Mouse (Mus musculus) kidney, embryonic 16.5 days (tissue): ENCODE results near the gene Cyp2d34. TPM values are rescaled to one million over a fixed set of nuclear protein-coding genes. Genes with fewer than 3 reads are reported as not detected.

Source experiments
- ATAC-seq: fragments of 200-750 bp; cut with Nextera tagmentation; 2 replicates; pipeline ENCODE4 v1.8.0; 2017; ENCODE audit warnings: moderate TSS enrichment; ENCODE audit not compliant: low FRiP score, low TSS enrichment
- H3K27ac ChIP-seq: fragments of 300-500 bp; sonication (generic); 2 replicates; pipeline ENCODE4 v1.5.1; 2014; ENCODE audit warnings: low read length
- H3K27me3 ChIP-seq: fragments of 300-500 bp; sonication (generic); 2 replicates; pipeline ENCODE4 v1.6.1; 2014; ENCODE audit warnings: low read length, control low read depth, mixed read lengths; ENCODE audit not compliant: insufficient read depth
- H3K36me3 ChIP-seq: fragments of 300-500 bp; sonication (generic); 2 replicates; pipeline ENCODE4 v1.6.1; 2014; ENCODE audit warnings: low read length, control low read depth, mixed read lengths; ENCODE audit not compliant: insufficient read depth
- H3K4me1 ChIP-seq: fragments of 300-500 bp; sonication (generic); 2 replicates; pipeline ENCODE4 v1.6.1; 2014; ENCODE audit warnings: low read length, control low read depth, mixed read lengths; ENCODE audit not compliant: insufficient read depth
- H3K4me2 ChIP-seq: fragments of 300-500 bp; sonication (generic); replicated peaks from 2 replicates; pipeline ENCODE4 v1.6.1; 2014; ENCODE audit warnings: low read depth, low read length
- H3K4me3 ChIP-seq: fragments of 300-500 bp; sonication (generic); 2 replicates; pipeline ENCODE4 v1.5.1; 2014; ENCODE audit warnings: mild to moderate bottlenecking, low read length
- H3K9ac ChIP-seq: fragments of 300-500 bp; sonication (generic); replicated peaks from 2 replicates; pipeline ENCODE4 v1.6.1; 2014; ENCODE audit warnings: low read length
- H3K9me3 ChIP-seq: fragments of 300-500 bp; sonication (generic); 2 replicates; pipeline ENCODE4 v1.6.1; 2016; ENCODE audit warnings: low read length, control low read depth
- WGBS: fragments of 180-500 bp; shearing (Covaris S2); extraction: QIAGEN DNeasy Blood & Tissue Kit; methylation state at CpG from one replicate; pipeline ENCODE4 v1.1.7; 2014; 5-methylcytosine and 5-hydroxymethylcytosine counted together
- polyA plus RNA-seq: library from polyadenylated mRNA; unstranded; fragments of >200 nt; fragmentation: Nextera tagmentation; extraction: Ambion mirVana; gene quantifications from 2 replicates; pipeline ENCODE4 v1.2.1, GENCODE M21; 2015

The Cyp2d34 gene
- polyA plus RNA-seq = not detected in 2 replicates

GRCm38 (mm10) chr15:82620531-82621202 is at the start of gene Cyp2d34:
TSS of gene Cyp2d34 (minus strand) at chr15:82620946.
- no peak within 1 kb of the TSS for H3K9ac ChIP-seq
- H3K4me1 ChIP-seq = no peaks in the 10 kb centered on the region
- no peak within 1 kb of the TSS for H3K4me2 ChIP-seq
- no peaks in the 10 kb centered on the region for H3K9me3 ChIP-seq
- no peak within 1 kb of the TSS for H3K4me3 ChIP-seq
- ATAC-seq = no peak
- no peaks in the 10 kb centered on the region for H3K36me3 ChIP-seq
- no peak within 1 kb of the TSS for H3K27ac ChIP-seq
- no peaks in the 10 kb centered on the region for H3K27me3 ChIP-seq
- 89% methylated on average over 7 of the region's 7 CpGs for WGBS

- H3K36me3 ChIP-seq = no peaks in the 10 kb centered on the region
- no peaks in the 10 kb centered on the region for H3K4me1 ChIP-seq
- no peak overlapping the region for H3K27ac ChIP-seq
- H3K9ac ChIP-seq = no peak overlapping the region
- H3K4me2 ChIP-seq = no peak overlapping the region
- no peak for ATAC-seq
- H3K9me3 ChIP-seq = no peaks in the 10 kb centered on the region
- 66% methylated on average over 2 of the region's 2 CpGs for WGBS
- H3K4me3 ChIP-seq = no peak overlapping the region
- no peaks in the 10 kb centered on the region for H3K27me3 ChIP-seq
Observed at GRCm38 (mm10) chr15:82656346-82656745, 35.6 kb upstream of the Cyp2d34 start.

- ATAC-seq = no peak
- Histone ChIP-seq H3K4me3 (no peak overlapping the region), H3K9ac (no peak overlapping the region), H3K4me2 (no peak overlapping the region), H3K4me1 (no peaks in the 10 kb centered on the region), H3K36me3 (no peaks in the 10 kb centered on the region), H3K27ac (no peak overlapping the region), H3K27me3 (no peaks in the 10 kb centered on the region), H3K9me3 (no peaks in the 10 kb centered on the region)
- 78% methylated on average over 3 of the region's 3 CpGs for WGBS
Observed at GRCm38 (mm10) chr15:82644371-82644770, 23.6 kb upstream of the Cyp2d34 start.

GRCm38 (mm10) chr15:82643771-82644170 is 23.0 kb upstream of the Cyp2d34 start:
- ATAC-seq = no peak
- no peaks in the 10 kb centered on the region for H3K36me3 ChIP-seq
- no peak overlapping the region for H3K4me3 ChIP-seq
- no peaks in the 10 kb centered on the region for H3K27me3 ChIP-seq
- H3K9ac ChIP-seq = no peak overlapping the region
- H3K4me2 ChIP-seq = no peak overlapping the region
- no peaks in the 10 kb centered on the region for H3K4me1 ChIP-seq
- 92% methylated on average over 5 of the region's 5 CpGs for WGBS
- H3K9me3 ChIP-seq = no peaks in the 10 kb centered on the region
- no peak overlapping the region for H3K27ac ChIP-seq

- no peak overlapping the region for H3K4me3 ChIP-seq
- H3K4me1 ChIP-seq = no peaks in the 10 kb centered on the region
- no peak for ATAC-seq
- no peak overlapping the region for H3K9ac ChIP-seq
- H3K27ac ChIP-seq = no peak overlapping the region
- no peaks in the 10 kb centered on the region for H3K9me3 ChIP-seq
- WGBS = 79% methylated on average over 3 of the region's 3 CpGs
- H3K4me2 ChIP-seq = no peak overlapping the region
- H3K36me3 ChIP-seq = no peaks in the 10 kb centered on the region
- no peaks in the 10 kb centered on the region for H3K27me3 ChIP-seq
Observed at GRCm38 (mm10) chr15:82642771-82643170, 22.0 kb upstream of the Cyp2d34 start.

GRCm38 (mm10) chr15:82641921-82642320 is 21.2 kb upstream of the Cyp2d34 start:
- H3K4me1 ChIP-seq = no peaks in the 10 kb centered on the region
- H3K36me3 ChIP-seq = no peaks in the 10 kb centered on the region
- H3K27me3 ChIP-seq = no peaks in the 10 kb centered on the region
- no peak for ATAC-seq
- H3K9me3 ChIP-seq = no peaks in the 10 kb centered on the region
- H3K27ac ChIP-seq = no peak overlapping the region
- no peak overlapping the region for H3K9ac ChIP-seq
- H3K4me3 ChIP-seq = no peak overlapping the region
- 78% methylated on average over 2 of the region's 2 CpGs for whole genome bisulfite sequencing
- no peak overlapping the region for H3K4me2 ChIP-seq

- no peak for ATAC-seq
- no peak overlapping the region for H3K9ac ChIP-seq
Observed at GRCm38 (mm10) chr15:82641390-82641789, 20.6 kb upstream of the Cyp2d34 start.

GRCm38 (mm10) chr15:82640201-82640600 is 19.5 kb upstream of the Cyp2d34 start:
- Histone ChIP-seq H3K9ac (no peak overlapping the region), H3K27ac (no peak overlapping the region), H3K36me3 (no peaks in the 10 kb centered on the region), H3K4me1 (no peaks in the 10 kb centered on the region), H3K4me2 (no peak overlapping the region), H3K4me3 (no peak overlapping the region), H3K9me3 (no peaks in the 10 kb centered on the region), H3K27me3 (no peaks in the 10 kb centered on the region)
- no peak for ATAC-seq
- WGBS = 93% methylated on average over 7 of the region's 7 CpGs

More at GRCm38 (mm10) chr15:82641390-82641789, 20.6 kb upstream of the Cyp2d34 start:
- no peaks in the 10 kb centered on the region for H3K9me3 ChIP-seq
- no peak overlapping the region for H3K4me2 ChIP-seq
- H3K27me3 ChIP-seq = no peaks in the 10 kb centered on the region
- H3K4me3 ChIP-seq = no peak overlapping the region
- H3K36me3 ChIP-seq = no peaks in the 10 kb centered on the region
- WGBS = 83% methylated on average over 5 of the region's 5 CpGs
- H3K27ac ChIP-seq = no peak overlapping the region
- H3K4me1 ChIP-seq = no peaks in the 10 kb centered on the region

GRCm38 (mm10) chr15:82637130-82638075 is 16.7 kb upstream of the Cyp2d34 start:
- Histone ChIP-seq H3K4me3 (no peak overlapping the region), H3K27ac (no peak overlapping the region), H3K4me1 (no peaks in the 10 kb centered on the region), H3K9ac (no peak overlapping the region), H3K9me3 (no peaks in the 10 kb centered on the region), H3K4me2 (no peak overlapping the region), H3K27me3 (no peaks in the 10 kb centered on the region), H3K36me3 (no peaks in the 10 kb centered on the region)
- WGBS = 78% methylated on average over 14 of the region's 14 CpGs
- ATAC-seq = no peak

- ATAC-seq = no peak
- WGBS = 53% methylated on average over 1 of the region's 1 CpGs
Observed at GRCm38 (mm10) chr15:82634976-82635375, 14.2 kb upstream of the Cyp2d34 start.

More at GRCm38 (mm10) chr15:82634976-82635375, 14.2 kb upstream of the Cyp2d34 start:
- H3K4me2 ChIP-seq = no peak overlapping the region
- H3K9me3 ChIP-seq = no peaks in the 10 kb centered on the region
- no peaks in the 10 kb centered on the region for H3K36me3 ChIP-seq
- no peak overlapping the region for H3K4me3 ChIP-seq
- no peaks in the 10 kb centered on the region for H3K27me3 ChIP-seq
- no peak overlapping the region for H3K27ac ChIP-seq
- H3K9ac ChIP-seq = no peak overlapping the region
- H3K4me1 ChIP-seq = no peaks in the 10 kb centered on the region
